Mouse (Mus musculus) embryo, embryonic 11 days (tissue): ENCODE measurements around the gene Calhm5.

ENCODE experiments used
- DNase-seq: peaks from one replicate; pipeline ENCODE4 v3.0.0-alpha.2; 2015

Calhm5 gene

DNA sequence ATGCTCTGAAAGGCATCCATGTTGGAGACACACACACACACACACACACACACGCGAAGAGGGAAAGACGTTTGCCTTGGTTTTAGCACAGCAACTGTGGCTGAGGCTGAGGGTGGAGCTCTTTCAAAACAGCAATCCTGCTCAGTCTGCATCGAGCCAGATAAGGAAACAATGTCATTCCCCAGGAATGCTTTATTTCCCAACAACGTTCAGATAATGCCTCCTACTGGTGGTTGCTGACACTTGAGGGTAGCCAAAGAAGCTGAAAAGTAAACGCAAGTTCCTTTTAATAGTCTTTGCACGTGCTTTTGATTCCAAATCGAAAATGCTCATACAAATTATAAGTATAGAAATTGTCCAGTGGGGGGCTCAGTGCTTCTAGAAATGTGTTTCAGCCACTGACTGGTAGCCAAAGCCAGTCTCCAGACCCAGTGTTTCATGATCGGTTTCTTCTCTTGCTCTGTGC, at the start of gene Calhm5:
Gene Calhm5, minus strand, starts transcription at position 102 of the 466 bp plus-strand sequence.
- peak; percentile 61 for DNase-seq

DNA sequence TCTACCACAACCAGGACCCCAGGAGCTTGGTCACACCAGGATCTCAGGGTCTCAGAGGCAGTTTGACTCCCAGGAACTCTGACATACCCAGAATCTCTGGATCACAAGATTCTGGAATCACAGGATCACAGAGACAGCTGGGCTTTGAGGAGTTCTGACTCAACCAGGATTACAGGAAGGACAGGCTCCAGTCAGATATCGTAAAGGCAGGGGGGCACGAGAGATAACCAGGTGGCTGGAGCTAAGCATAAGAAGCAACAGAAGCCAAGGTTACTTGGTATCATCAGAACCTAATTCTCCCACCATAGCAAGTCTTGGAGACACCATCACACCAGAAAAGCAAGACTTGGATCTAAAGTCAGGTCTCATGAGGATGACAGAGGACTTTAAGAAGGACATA, 45.4 kb upstream of the Calhm5 start:
- DNase-seq, result no peak

DNA sequence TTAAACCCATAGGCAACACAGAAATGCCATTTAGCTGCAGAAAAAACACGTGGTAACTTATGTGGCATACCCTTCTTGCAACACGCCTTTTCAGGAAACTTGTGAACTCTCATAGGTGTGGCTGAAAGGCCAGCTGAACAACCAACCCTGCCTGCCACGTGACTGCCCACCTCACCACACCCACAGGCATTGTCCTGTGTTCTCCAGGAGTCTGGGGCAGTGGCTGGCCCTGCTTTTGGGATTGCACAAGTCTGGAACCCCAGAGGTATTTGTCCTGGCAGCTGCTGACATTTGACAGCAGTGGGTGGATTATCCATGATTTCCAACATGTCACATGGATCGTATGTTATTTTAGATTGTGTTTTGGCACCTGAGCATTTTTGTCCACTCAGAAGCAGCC, 43.4 kb upstream of the Calhm5 start:
- no peak for DNase-seq

DNA sequence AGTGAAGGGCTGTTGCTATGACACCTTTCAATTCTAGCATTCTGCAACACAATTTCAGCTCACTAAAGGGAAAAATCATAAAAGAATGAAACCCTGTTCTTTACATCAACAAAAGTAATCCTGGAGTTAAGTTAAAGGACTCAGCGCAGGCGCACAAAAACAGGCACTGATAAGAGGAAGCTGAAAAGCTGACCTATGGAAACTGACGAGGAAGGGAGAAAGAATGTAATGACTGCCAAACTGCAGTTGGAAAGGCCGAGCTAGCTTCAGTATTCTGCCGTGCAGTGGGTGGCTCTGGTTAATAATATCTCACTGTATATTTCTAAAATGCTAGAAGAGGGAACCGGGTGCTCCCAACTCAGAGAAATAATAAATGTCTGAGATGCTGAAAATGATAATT, 41.7 kb upstream of the Calhm5 start:
- no peak for DNase-seq

DNA sequence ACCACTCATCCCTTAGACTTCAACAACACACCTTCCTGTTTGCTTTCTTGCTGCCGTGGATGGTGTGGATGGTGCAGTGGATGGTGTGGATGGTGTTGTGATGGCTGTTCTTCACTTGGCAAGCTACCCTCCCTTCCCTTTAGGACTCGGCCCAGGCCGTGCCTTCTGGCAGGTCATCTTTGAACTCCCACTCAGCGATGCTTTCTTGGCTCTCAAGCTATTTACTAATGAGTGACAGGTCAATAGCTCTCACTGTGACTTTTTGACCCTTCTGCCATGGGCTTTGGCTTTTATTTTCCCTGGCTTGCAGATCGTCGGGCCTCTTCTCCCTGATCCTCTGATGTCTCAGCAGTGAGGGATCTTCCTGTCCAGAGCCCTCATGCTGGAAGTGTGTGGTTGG, 40.1 kb upstream of the Calhm5 start:
- DNase-seq, result peak; percentile 31

DNA sequence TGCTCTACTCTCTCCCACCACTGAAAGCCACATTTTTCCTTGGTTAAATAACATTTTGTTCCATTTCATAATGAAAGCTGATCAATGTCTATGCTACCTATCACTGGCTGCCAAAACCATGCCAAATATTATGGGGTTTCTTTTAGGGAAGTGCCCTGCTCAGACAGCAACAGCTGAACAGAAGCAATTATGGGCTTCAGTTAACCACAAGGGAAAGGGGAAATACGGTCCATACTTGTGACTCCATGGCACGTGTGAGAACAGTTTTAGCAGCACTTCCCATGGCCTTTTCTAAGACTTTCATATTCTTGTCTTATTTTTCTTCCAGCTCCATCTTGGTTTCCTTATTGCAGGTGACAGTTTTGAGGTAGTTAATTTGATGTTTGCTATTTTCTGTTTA, 35.0 kb upstream of the Calhm5 start:
- DNase-seq, result no peak

DNA sequence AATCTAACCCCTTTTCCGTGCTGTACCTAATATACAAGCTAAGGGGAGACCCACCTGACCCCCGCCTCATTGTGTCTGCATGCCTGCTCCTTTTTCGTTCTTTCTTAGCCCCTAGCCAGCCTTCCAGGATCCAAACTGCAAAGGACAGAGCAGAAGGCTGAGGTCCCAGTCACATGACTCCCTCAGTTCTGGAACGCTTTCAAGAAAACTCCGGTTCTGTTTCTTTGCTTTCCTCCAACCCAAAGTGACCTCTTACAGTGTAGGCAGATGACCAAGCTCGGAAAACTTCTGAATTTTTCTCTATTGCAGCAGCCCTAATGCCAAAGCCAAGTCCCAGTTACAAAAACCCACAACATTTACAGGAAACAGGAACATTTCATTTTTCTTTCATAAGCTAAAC, 32.1 kb upstream of the Calhm5 start:
- no peak for DNase-seq

DNA sequence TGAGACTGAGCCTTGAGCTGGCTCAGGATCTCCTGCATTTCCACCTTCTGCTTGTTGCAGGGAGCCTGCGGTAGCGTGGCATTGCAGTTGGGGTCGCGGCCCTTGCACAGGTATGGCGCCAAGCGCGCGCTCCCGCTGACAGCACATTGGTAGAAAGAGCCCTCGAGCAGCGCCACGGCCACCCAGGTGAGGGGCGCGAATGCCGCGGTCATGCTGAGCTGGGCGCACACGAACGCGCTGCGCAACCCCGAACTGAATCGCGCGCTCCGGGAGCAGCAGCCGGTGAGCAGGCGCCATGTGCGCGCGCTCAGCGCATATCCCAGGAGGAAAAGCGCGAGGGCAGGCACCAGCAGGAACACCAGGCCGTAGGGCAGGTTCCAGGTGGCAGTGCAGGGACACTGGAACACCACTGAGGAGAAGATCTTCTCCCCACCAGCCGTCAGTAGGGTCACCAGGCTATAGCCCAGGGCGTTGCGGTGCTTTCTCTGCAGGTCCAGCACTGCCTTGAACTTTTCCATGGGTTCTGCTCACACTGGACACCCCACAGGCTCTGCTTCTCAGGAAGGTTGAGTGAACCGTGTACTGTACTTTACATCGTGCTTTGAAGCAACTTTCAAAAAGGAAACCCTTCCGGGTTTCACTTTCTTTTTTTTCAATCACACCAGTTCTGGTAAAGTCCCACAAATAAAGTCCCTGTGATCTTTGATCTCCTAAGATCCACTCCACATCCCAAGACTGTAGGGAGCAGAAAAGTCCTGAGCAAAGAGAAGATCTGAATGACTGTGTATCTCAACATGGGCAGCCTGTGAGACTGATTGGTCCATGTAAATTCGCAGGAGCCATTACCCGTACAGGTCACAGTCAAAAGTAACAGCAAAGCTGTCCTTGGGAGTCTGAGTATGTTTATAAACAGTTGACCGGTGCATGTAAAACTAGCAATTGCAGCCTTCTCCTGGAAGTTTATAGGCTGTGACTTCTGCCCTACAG, 31.4 kb upstream of the Calhm5 start, which contains the start of gene Calhm6:
Gene Calhm6, minus strand, starts transcription at position 593 of the 987 bp plus-strand sequence.
- DNase-seq, result peak; percentile 74

DNA sequence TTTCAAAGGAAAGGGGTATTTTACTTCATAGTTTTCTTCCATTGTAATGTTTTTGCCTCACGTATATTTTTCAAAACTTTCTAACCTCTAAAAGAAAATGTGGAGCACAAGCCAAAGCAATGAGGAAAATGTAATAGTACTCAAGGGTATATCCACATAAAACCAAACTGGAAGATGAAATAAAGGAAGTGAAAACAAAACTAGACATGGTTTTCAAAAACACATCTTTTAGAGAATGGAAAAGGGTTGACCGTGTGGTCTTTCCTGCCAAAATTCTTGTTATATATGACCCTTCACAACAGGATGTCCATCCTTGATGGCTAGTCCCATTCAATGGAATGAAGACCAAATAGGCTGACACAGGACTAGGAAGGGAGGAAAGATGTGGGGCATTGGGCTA, 22.1 kb upstream of the Calhm5 start:
- no peak for DNase-seq

DNA sequence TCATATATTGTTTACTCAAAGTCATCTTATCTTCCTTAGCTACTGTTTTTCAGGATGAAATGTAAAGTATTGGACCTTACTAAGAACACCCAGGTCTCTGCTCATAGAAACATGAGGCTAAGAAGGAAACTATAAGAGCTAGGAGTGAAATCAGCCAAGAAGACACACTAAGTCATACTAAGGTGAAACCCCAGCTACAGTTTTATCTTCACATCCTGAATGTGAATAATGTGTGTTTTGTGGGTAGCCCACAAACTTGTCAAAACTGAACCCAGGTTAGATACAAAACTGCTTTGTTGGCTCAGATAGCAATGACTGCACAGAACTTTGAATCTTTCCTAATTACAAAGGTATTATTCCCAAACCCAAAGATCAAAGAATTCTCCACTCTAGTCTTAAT, 21.5 kb upstream of the Calhm5 start:
- DNase-seq, result no peak

DNA sequence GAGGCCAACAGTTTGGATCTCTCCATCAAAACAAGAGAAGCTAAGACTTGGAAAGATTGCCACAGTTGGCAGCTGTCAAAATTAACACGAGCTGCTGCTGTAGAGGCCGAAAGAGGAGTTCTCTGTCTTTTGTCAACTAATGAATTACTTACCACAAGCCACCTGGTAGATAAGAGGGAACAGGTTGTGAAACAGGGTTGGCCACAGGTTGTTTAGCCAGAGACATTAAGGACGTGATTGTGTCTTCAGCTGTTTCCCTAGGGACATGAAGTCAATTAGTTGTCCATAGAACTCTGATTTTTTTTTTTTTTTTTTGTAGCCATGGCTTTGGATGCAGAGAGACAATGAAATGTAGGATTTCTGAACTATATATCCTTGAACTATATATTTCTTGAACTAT, 20.8 kb upstream of the Calhm5 start:
- DNase-seq, result no peak

DNA sequence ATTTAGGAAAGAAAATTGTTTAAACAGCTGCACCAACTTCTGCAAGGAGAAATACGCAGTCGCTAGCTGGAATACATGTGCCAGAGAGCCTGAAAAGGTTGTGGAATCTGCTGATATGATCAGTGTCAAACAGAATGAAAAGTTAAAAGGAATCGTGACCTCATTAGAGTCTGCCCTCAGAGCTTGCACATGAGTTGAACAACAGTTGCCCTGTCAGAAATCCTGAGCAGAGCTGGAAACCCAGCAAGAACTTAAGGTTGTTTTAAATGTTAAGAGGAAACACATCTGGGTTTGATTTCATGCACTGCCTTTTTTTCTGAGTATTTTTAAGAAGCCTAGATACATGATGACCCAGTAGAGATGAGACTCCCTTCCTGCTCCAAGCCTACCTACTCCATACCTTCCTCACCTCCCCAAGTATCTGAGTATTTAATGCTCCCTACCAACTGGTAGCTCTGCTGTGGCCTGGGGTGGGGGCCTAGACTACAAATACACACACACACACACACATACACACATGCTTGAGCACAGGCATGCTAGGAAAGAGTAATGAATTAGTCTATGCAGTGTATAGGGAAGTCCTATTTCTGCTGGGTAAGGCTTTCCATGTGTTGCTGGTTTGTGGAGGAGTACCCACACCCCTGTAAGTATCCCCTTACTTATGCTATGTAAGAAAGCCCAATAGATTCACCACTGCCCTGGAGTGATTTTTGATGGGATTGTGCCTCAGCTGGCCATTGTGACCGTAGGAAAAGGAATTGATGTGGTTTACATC, 15.8 kb upstream of the Calhm5 start:
- DNase-seq, result peak; percentile 32

DNA sequence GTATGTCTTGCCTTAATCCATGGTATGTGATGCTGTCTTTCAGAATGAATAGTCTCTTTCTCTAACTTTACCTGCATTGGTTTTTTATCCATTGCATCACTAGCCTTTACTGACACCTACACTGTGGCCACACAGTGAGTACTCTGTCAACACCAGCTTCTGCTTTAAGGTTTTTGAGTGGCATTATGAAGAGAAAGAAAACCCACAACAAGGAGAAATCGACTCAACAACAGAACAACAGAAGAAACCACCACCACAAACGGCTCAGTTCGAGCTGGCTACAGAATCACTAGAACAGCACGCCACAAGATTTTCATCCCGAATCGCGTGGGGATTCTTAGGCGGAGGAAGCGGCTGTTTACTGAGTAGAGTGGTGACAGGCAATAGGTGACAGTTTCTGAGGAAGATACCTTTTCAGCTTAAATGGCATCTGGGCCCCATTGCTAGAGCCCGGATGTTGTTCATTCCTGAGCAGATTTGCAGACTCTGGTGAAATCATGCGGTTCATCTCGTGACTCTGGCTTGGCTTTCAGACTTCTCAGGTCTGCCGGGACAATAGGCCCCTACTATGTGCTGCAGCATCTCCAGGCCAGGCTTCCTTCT, 14.6 kb upstream of the Calhm5 start:
- no peak for DNase-seq

DNA sequence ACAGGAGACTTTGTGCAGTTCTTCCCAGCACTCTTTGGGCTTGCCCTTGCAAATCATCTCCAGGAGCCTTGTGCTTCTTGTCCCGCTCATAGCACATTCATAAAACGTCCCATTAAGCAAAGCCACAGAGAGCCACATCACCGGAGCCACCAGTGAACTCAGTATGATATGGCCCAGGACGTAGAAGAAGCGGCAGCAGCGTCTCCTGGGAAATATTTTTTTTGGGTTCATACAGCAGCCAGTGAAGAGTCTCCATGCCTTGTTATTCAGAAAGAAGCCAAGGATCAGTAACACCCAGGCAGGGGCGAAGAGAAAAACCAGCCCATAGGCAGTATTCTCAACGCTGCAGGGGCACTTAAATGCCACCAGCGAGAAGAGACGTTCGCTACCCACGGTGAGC, 355 bp downstream of the Calhm5 start:
- DNase-seq, result no peak

DNA sequence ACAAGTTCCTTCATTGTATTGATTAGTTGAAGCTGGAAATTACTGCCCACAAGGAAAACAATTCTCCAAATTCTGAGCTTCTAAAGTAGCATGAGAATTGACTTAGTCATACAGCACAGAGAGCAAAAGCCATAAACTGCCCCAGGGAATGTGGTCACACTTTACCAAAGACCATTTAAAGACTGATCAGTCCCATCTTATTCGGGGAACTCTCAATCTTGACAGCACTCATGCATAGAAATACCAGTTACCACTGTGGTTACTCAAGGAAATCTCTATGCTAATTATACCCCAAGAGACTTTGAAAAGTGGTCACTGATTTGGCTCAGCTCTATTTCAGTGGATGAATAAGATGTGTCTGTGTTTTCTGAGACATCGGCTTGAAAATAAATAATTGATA, 1.2 kb downstream of the Calhm5 start:
- no peak for DNase-seq

DNA sequence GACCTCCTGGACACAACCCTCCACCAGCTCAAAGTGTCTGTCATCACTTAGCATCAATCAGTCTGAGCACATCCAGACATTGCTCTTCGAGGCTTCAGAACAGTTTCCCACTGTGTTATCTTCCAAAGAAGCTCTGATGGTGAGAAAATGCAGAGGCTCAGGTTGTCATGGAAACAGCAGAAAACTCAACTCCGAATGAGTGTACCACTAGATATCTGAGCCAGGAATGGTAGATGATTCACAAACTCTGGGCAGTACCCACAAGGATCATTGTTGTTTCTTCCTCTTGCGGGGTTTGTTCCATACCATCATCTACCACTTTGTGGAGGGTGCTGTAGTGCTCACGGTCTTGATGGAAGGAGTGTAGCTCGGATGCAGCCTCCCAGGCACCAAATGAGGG, 4.4 kb downstream of the Calhm5 start:
- DNase-seq, result no peak

DNA sequence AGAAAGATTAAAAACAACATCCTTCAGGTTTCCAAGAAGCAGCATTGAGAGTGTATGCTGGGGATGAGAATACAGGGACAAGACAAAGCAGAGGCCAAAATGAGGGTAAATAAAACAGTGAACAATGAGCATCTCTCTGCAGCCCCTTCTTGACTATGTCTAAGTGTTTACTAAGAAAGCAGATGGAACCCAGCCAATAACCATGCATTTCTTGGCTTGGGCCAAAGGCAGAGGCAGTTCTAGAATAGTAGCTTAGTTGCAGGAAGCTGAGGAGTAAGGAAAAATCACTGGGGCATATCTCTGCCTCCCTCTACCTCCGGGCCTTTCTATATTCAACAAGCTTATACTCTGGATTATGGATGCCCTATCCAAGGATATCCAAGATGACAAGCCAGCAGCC, 5.8 kb downstream of the Calhm5 start:
- no peak for DNase-seq

DNA sequence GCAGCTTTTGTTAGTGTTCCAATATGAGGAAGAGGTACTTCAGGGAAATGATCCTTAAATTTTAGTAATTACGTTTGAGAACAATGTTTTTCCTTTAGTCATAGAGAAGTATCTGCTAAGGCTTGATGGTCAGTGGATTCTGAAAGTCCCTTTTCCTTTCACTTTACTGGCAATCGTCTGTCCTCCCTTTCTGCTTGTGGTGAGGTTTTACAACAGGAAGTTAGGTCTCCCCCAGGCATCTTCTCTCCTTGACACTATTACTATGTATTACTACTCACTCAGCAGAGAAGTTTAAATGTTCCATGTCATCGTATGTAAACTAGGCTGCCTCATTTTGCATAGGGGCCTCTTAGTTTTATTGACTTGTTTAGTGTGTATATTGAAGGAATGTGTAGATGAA, 6.8 kb downstream of the Calhm5 start:
- no peak for DNase-seq

DNA sequence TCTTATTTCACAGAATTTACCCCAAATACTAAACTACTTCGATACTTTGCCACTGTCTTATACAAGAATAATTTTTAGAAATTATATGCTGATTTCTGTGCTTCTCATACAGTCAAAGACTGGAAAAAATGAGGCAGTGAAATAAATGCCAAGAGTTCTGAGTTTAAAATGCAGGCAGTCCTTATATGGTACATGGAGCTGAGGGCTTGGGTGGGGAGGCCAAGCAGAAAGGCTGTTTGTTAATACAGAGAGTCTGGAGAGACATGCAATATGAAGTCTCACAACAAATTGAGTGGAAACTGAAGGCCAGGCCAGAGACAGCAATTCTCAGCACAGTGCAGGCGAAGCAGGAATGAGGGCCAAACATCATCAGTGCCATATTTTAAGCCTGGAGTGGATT, 7.8 kb downstream of the Calhm5 start:
- no peak for DNase-seq

DNA sequence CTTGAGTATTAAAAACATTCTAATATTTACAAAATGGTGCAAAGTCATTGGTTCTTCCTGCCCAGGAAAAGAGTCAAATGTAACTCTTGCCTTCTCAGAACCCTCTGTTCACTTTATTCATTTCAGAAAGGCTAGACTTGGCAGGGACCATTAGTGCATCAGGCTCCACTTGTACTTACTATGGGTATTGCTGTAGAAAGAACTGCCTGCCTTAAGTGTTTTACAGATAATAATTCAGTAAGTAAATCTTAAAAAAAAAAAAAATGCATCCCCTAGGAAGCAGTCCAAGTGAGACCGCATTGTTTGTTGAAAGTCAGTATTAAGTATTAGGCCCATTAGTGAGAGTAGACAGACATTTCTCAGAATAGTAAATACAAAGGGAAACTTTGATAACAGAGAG, 9.8 kb downstream of the Calhm5 start:
- no peak for DNase-seq

DNA sequence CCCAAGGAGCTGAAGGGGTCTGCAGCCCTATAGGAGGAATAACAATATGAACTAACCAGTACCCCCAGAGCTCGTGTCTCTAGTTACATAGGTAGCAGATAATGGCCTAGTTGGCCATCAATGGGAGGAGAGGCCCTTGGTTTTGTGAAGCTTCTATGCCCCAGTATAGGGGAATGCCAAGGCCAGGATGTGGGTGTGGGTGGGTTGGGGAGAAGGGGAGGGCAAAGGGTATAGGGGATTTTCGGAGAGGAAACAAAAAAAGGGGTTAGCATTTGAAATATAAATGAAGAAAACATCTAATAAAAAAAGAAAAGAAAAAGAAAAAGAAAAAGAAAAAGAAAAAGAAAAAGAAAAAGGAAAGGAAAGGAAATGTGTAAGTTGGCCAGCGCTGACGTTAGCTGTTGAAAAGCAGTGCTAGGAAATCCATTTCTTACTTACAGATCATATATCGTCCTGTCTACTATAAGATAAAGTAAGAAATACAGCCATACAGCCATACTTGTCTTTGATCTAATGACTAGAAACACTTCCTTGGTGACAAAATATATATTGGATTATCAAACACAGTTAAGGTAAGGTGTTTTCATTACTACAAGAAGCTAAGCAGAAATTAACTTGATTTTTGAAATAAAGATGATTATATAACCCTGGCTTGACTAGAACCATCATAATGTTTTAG, 21.7 kb downstream of the Calhm5 start:
- no peak for DNase-seq

DNA sequence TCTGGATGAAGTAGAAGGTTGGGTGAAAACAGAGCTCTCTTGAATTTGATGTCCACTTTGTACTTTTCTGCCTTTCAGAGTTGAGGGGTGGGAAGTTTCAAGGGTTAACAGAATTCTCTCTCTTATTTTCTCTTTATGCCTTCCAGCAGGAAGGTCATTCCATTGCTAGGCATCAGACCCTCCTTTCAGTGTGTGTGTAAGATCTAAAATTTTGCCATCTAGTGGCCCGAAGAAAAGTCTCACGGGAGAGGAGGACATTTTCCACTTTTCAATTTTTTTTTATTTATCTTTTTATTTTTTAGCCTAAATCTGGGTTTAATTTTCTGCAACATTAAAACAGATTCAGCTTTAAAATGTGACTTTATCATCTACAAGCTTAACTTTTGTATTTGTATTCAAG, 24.7 kb downstream of the Calhm5 start:
- DNase-seq, result peak; percentile 12

DNA sequence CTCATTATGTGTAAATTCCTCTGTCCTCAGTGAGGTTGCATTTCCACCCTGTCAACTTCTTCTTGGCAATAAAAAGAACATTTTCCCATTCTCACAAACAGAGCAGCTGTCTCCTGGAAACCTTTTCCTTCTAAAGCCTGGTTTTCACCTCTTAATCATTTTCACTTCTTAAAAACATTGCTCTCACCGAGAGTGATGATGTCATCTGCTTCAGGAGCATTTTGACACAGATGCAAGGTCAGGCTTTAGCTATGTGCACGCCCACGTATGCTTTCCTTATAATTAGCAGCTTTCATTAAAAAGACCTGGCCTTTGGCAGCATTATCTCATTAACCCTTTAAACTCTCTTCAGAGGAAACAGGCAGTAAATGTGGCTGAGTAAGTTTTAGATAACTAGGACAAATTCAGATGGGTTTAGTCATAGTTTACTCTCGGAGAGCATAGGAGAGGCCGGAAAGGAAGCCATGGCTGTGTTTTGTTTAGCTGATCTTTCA, 25.3 kb downstream of the Calhm5 start:
- DNase-seq, result no peak
